Mouse (Mus musculus): ENCODE measurements around the gene Lats2.
"Not testable (repeated sequence)": the region's sequence is repeated elsewhere in the genome, so short reads cannot be mapped to it uniquely, and the experiment has no call there.

The Lats2 gene

GRCm38 (mm10) chr14:57758237-57758636, at the start of gene Lats2:
TSS of gene Lats2 (minus strand) at chr14:57758388.
- no peak for DNase-seq

- no peak for DNase-seq
Measured at GRCm38 (mm10) chr14:57803731-57804130, 45.5 kb upstream of the Lats2 start.

GRCm38 (mm10) chr14:57797991-57798931, 40.1 kb upstream of the Lats2 start, which contains the start of gene Sap18:
TSS of gene Sap18 (plus strand) at chr14:57798180.
- DNase-seq: peak; percentile 100

- DNase-seq: peak; percentile 88
Measured at GRCm38 (mm10) chr14:57797551-57797950, 39.4 kb upstream of the Lats2 start.

GRCm38 (mm10) chr14:57791171-57791570, 33.0 kb upstream of the Lats2 start:
- DNase-seq: peak; percentile 61

- peak; percentile 79 for DNase-seq
Measured at GRCm38 (mm10) chr14:57789759-57790158, 31.6 kb upstream of the Lats2 start.

- no peak for DNase-seq
Measured at GRCm38 (mm10) chr14:57789311-57789710, 31.1 kb upstream of the Lats2 start.

GRCm38 (mm10) chr14:57787406-57787805, 29.2 kb upstream of the Lats2 start:
- peak; percentile 13 for DNase-seq

GRCm38 (mm10) chr14:57772157-57772815, 14.1 kb upstream of the Lats2 start:
- DNase-seq: no peak

GRCm38 (mm10) chr14:57769102-57769501, 10.9 kb upstream of the Lats2 start:
- DNase-seq: no peak

- no peak for DNase-seq
Measured at GRCm38 (mm10) chr14:57760447-57761412, 2.5 kb upstream of the Lats2 start.

GRCm38 (mm10) chr14:57756094-57756493, 2.1 kb downstream of the Lats2 start:
- no peak for DNase-seq

- DNase-seq: no peak
Measured at GRCm38 (mm10) chr14:57755661-57756060, 2.5 kb downstream of the Lats2 start.

GRCm38 (mm10) chr14:57753351-57753992, 4.7 kb downstream of the Lats2 start:
- DNase-seq: no peak

GRCm38 (mm10) chr14:57751006-57751405, 7.2 kb downstream of the Lats2 start:
- not testable (repeated sequence) for DNase-seq

- DNase-seq: no peak
Measured at GRCm38 (mm10) chr14:57749501-57749900, 8.7 kb downstream of the Lats2 start.

GRCm38 (mm10) chr14:57746001-57746771, 12.0 kb downstream of the Lats2 start, which contains the start of gene Gm49361:
TSS of gene Gm49361 (minus strand) at chr14:57746103.
- DNase-seq: peak; percentile 100

- peak; percentile 97 for DNase-seq
Measured at GRCm38 (mm10) chr14:57745291-57745969, 12.8 kb downstream of the Lats2 start.

GRCm38 (mm10) chr14:57744547-57744946, 13.6 kb downstream of the Lats2 start:
- DNase-seq: peak; percentile 93

- no peak for DNase-seq
Measured at GRCm38 (mm10) chr14:57740651-57741050, 17.5 kb downstream of the Lats2 start.

GRCm38 (mm10) chr14:57737089-57737488, 21.1 kb downstream of the Lats2 start:
- peak; percentile 94 for DNase-seq

Data from heart, adult 11 months (tissue).